Mouse (Mus musculus) gastrocnemius, postnatal 14 days (tissue): Measurements from ENCODE around the gene Fkrp. TPM values are rescaled to one million over a fixed set of nuclear protein-coding genes. Genes with fewer than 3 reads are reported as not detected.

ENCODE experiments used
- DNase-seq: peaks from one replicate; pipeline ENCODE4 v3.0.0; 2021; ENCODE audit warnings: mixed read lengths
- intact Hi-C: fragments of 180-260 bp; cut with DNase I; formaldehyde crosslinking; loops from one replicate; pipeline ENCODE4 v1.15.1; 2025; ENCODE audit warnings: low total_unique reads
- total RNA-seq, 2 experiments: library from RNA; stranded (reverse); gene quantifications; 2 replicates each; pipeline ENCODE4 v1.2.3; 2021

The Fkrp gene
- total RNA-seq, 2 experiments from 2014 or later, result 24.2 to 25.8 TPM

- intact Hi-C loops, result no loop called here
- no peak for DNase-seq
Observed at GRCm38 (mm10) chr7:16808647-16809046, 7.9 kb downstream of the Fkrp start.

- DNase-seq, result no peak
- intact Hi-C loops, result no loop called here
Observed at GRCm38 (mm10) chr7:16807936-16808335, 8.6 kb downstream of the Fkrp start.

- intact Hi-C loops, result no loop called here
- no peak for DNase-seq
Observed at GRCm38 (mm10) chr7:16804409-16805028, 12.0 kb downstream of the Fkrp start.

- intact Hi-C loops, result no loop called here
- DNase-seq, result no peak
Observed at GRCm38 (mm10) chr7:16794886-16795285, 21.6 kb downstream of the Fkrp start.

GRCm38 (mm10) chr7:16793010-16793725 lies 23.4 kb downstream of the Fkrp start:
- intact Hi-C loops, result no loop called here

GRCm38 (mm10) chr7:16792316-16792715 lies 24.2 kb downstream of the Fkrp start:
- intact Hi-C loops, result no loop called here
- DNase-seq, result no peak

More at GRCm38 (mm10) chr7:16793010-16793725, 23.4 kb downstream of the Fkrp start:
- DNase-seq, result no peak

- DNase-seq, result no peak
- intact Hi-C loops, result no loop called here
Observed at GRCm38 (mm10) chr7:16785541-16786083, 30.9 kb downstream of the Fkrp start.

GRCm38 (mm10) chr7:16784498-16784976 lies 32.0 kb downstream of the Fkrp start:
- intact Hi-C loops, result no loop called here
- no peak for DNase-seq

GRCm38 (mm10) chr7:16783758-16784415 lies 32.6 kb downstream of the Fkrp start:
- intact Hi-C loops, result no loop called here
- DNase-seq, result peak; percentile 59

- no peak for DNase-seq
- intact Hi-C loops, result no loop called here
Observed at GRCm38 (mm10) chr7:16783224-16783688, 33.3 kb downstream of the Fkrp start.

- intact Hi-C loops, result no loop called here
- no peak for DNase-seq
Observed at GRCm38 (mm10) chr7:16782555-16783125, 33.9 kb downstream of the Fkrp start.

GRCm38 (mm10) chr7:16781816-16782554 lies 34.5 kb downstream of the Fkrp start:
- intact Hi-C loops, result no loop called here
- DNase-seq, result peak; percentile 25

- DNase-seq, result no peak
- intact Hi-C loops, result no loop called here
Observed at GRCm38 (mm10) chr7:16781555-16781815, 35.0 kb downstream of the Fkrp start.

GRCm38 (mm10) chr7:16780825-16781554 lies 35.5 kb downstream of the Fkrp start, which contains the start of gene Slc1a5:
Slc1a5 (plus strand) TSS chr7:16781340.
- DNase-seq, result peak; percentile 92
- intact Hi-C loops, result no loop called here

- DNase-seq, result peak; percentile 65
- intact Hi-C loops, result no loop called here
Observed at GRCm38 (mm10) chr7:16780076-16780475, 36.5 kb downstream of the Fkrp start.

GRCm38 (mm10) chr7:16775888-16776287 lies 40.6 kb downstream of the Fkrp start:
- intact Hi-C loops, result no loop called here
- no peak for DNase-seq

GRCm38 (mm10) chr7:16766443-16766842 lies 50.1 kb downstream of the Fkrp start:
- intact Hi-C loops, result no loop called here
- no peak for DNase-seq

- DNase-seq, result peak; percentile 53
- intact Hi-C loops, result no loop called here
Observed at GRCm38 (mm10) chr7:16763463-16764218, 52.9 kb downstream of the Fkrp start.
